Mouse (Mus musculus) kidney, postnatal 25 days (tissue): ENCODE measurements around the gene Zfp870.
"Not testable (repeated sequence)": the region's sequence is repeated elsewhere in the genome, so short reads cannot be mapped to it uniquely, and the experiment has no call there.

ENCODE experiments used
- DNase-seq, 2 experiments: peaks; one replicate each; pipeline ENCODE4 v3.0.0; 2021; ENCODE audit warnings: mixed read lengths in 2 of 2

Gene Zfp870

DNA sequence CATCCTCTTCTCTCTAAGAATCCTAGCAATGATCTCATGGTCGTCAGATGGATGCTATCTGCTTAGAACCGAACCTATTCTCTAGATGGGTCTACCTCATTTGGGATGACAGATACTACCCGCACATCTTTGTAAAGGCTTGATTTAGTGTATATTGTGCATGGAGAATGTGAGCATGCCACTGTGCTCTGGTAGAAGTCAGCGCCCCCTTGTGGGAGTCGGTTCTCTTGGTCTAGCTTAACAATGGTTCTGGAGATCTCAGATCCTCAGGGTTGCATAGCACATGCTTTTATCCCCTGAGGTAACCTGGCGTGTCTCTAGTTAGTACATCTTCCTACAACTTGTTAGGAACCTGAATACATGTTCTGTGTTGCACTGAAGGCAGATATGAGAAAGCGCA, 24.2 kb downstream of the Zfp870 start:
- not testable (repeated sequence) for DNase-seq

DNA sequence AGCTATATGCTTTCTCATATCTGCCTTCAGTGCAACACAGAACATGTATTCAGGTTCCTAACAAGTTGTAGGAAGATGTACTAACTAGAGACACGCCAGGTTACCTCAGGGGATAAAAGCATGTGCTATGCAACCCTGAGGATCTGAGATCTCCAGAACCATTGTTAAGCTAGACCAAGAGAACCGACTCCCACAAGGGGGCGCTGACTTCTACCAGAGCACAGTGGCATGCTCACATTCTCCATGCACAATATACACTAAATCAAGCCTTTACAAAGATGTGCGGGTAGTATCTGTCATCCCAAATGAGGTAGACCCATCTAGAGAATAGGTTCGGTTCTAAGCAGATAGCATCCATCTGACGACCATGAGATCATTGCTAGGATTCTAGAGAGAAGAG, 34.7 kb downstream of the Zfp870 start:
- DNase-seq, result not testable (repeated sequence)

DNA sequence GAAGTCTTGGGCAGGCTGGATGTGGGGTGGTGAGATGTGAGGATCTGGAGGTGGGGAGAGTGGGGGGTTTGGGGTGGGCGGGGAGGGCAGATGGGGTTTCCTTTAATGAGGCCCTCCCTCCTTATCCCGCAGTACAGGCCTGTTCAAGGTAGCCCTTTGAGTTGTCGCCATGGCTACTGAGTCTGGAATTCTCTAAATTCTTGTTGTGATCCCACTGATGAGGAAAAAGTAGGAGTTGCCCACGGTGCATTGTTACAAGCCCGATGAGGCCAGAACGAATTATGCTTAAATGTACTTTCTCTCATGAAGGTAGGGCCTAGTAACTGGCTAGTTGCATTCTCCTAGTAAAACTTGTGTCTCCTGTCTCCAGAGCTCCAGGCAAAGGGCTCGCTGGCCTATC, 39.9 kb downstream of the Zfp870 start:
- DNase-seq, result no peak

- DNase-seq, result no peak
Observed at GRCm38 (mm10) chr17:32841388-32841787, 50.1 kb downstream of the Zfp870 start.

DNA sequence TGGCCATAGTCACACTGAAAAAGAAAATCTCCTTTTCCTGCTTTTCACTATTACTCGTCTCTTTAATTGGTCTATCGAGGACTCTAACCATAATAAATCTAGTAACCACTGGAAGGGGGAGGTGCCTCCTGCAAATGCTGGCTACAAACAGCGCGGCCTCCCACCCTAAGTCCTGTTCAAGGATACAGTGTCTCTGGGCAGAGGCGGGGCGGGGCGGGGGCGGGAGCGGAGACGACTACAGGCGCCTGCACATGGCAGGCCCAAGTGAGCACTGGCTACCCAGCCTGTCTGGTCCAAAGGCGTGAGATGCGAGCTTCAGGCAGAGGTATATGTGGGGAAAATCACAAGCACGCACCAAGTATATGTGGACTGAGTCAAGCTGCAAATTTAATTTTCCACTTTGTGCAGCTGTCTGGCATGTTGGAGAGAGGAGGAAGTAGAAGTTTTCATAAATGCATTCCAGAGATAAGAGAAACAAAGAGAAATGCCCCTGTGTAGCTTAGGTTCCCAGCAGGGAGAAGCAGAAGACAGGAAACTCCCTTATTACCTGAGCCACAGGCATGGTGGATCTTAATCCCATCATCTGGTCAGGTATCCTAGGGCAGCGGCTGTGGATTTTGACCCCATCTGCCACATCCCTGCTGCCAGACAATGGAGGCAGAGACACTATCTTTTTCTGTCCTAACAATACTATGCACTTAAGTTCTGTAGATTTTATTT, 52.2 kb downstream of the Zfp870 start:
- peak; percentile 2 to 41 for DNase-seq

DNA sequence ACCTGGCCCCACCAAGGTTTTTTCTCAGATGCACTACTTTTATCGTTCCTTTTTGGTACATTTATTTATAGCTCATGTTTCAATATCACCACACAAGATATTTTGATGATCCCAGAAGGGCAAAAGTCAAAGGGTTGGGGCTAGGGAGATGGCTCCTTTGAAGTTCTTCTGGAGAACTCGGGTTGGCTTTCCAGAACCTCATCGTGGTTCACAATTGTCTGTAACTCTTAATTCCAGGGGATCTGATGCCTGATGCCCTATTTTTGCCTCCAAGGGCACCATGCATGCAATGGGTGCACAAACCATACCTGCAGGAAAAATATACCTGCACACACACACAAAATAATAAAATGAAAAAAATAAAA, 61.0 kb downstream of the Zfp870 start:
- DNase-seq, result no peak

DNA sequence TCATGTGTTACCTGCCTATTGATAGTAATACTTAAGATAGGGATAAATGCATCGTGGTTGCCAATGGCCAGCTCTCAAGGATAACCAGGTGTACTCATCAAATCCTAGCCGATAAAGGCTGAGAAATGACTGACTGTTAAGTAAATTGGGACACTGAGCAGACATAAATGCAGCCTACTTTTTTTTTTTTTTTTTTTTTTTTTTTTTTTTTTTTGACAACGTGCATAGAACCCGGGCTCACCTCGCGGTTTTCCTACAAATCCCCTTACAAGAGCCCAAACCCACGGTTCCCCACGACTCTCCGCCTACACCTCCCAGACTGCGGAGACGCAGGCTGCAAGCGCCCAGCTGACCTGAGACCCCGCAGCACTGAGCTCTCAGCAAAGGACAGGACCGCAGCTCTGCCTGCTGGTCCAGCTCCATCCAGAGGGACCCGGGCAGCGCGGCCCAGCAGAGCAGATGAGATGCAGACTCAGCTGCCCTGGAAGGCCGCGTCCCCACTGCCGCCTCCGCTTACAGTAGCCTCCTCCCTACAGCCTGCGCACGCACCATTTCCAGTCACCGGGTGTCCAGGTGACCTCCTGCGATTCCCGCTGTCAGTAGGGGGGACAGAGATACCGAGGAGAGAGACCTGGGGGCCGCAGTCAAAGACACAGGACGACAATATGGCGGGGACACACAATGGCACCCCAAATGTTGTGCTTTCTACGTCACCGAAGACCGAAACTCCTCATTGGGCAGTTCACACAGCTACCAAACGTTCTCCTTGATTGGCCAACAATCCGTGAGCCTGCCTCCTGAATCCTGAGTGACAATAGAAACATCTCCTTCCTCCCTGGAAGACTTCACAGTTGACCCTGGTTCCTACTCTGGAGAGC, 61.7 kb downstream of the Zfp870 start, which contains the start of gene Zfp799:
Gene Zfp799 (minus strand): TSS at position 722 of the 878 bp plus-strand sequence.
- peak; percentile 79 to 91 for DNase-seq
